Mouse (Mus musculus) pancreas, adult 10 weeks (tissue): Measurements from ENCODE around the gene Clec4a2. TPM values are rescaled to one million over a fixed set of nuclear protein-coding genes. Genes with fewer than 3 reads are reported as not detected.

ENCODE experiments used
- polyA plus RNA-seq: library from polyadenylated mRNA; stranded (reverse); fragments of 350-450 nt; fragmentation: Illumina TruSeq; extraction: RNeasy Lipid Tissue Mini Kit (QIAGEN cat#74804); gene quantifications from one replicate; pipeline ENCODE4 v1.2.3, GENCODE M21; 2015; ENCODE audit warnings: low read depth, low replicate concordance; ENCODE audit not compliant: insufficient read depth

Clec4a2 gene
- 1.5 TPM for polyA plus RNA-seq

DNA sequence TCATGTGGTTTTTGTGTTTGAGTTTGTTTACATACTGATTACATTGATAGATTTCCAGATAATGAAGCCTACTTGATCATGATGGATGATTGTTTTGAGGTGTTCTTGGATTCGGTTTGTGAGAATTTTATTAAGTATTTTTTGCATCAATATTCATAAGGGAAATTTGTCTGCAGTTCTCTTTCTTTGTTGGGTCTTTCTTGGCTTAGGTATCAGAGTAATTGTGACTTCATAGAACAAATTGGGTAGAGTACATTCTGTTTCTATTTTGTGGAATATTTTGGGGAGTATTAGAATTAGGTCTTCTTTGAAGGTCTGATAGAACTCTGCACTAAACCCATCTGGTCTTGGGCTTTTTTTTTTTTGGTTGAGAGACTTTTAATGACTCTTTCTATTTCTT lies at the start of gene Clec4a2:
Gene Clec4a2 (plus strand): TSS at position 301 of the 400 bp plus-strand sequence.

DNA sequence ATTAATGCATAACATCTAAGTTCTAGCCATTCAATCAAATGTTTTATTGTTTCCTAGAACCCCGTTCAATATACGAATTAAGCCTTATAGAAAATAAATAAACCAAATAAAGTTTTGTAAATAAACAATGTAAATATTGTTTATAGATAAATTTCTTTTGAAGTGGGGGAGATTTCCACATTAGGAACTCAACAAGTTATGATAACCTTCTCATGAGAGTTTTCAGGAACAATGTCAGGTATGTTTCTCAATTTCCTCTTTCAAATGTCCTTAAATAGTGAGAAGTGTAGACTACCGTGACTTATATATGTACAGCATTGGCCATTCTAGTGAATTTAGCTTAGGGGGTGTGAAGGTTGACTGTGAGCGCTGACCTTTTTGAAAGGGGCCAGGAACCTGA lies 66.4 kb downstream of the Clec4a2 start, which contains the start of gene Clec4b2:
Gene Clec4b2 (plus strand): TSS at position 301 of the 400 bp plus-strand sequence.

Other genes starting within 250 kb of the Clec4a2 start
- gene Necap1, start 232.0 kb upstream of the Clec4a2 start, polyA plus RNA-seq, result 10.5 TPM
- 1.3 TPM for gene Clec4a1, start 184.6 kb upstream of the Clec4a2 start, polyA plus RNA-seq
- gene Clec4a3, start 153.9 kb upstream of the Clec4a2 start, polyA plus RNA-seq, result 2.5 TPM
- not detected for gene Clec4a4, start 116.1 kb upstream of the Clec4a2 start, polyA plus RNA-seq
- not detected for gene Clec4b1, start 56.5 kb upstream of the Clec4a2 start, polyA plus RNA-seq
- gene Clec4b2, start 66.5 kb downstream of the Clec4a2 start, polyA plus RNA-seq, result not detected
- gene Clec4n, start 123.4 kb downstream of the Clec4a2 start, polyA plus RNA-seq, result not detected
- gene Clec4d, start 155.7 kb downstream of the Clec4a2 start, polyA plus RNA-seq, result not detected
- gene Clec4e, start 183.4 kb downstream of the Clec4a2 start, polyA plus RNA-seq, result not detected
- not detected for gene Vmn2r19, start 201.9 kb downstream of the Clec4a2 start, polyA plus RNA-seq